Mouse (Mus musculus): ENCODE measurements around the gene Srsf3. TPM values are rescaled to one million over a fixed set of nuclear protein-coding genes. Genes with fewer than 3 reads are reported as not detected.

Srsf3 gene
- polyA plus RNA-seq, 1 experiment from 2014 or later, result 865 TPM

- DNase-seq (ENCODE audit: low spot score) (no peak), ATAC-seq (replicated peaks; ENCODE audit: low FRiP score) (no peak)
- H3K27me3 ChIP-seq (ENCODE audit: control insufficient read depth, insufficient read depth, low read length), result no peaks in the 10 kb centered on the region
- H3K36me3 ChIP-seq (ENCODE audit: control insufficient read depth, insufficient read depth, low read length), result no peaks in the 10 kb centered on the region
- no peak overlapping the region for H3K9ac ChIP-seq (ENCODE audit: low read length)
- no peak overlapping the region for H3K4me2 ChIP-seq (ENCODE audit: low read depth, low read length, severe bottlenecking)
- H3K4me1 ChIP-seq (replicated peaks; ENCODE audit: control insufficient read depth, insufficient read depth, low read length), result peaks cover 4% of the 10 kb centered on the region; the same call in 1 of the 2 replicates
- no peaks in the 10 kb centered on the region for H3K9me3 ChIP-seq (ENCODE audit: control insufficient read depth, low read length)
- 74% methylated on average over 10 of the region's 10 CpGs for WGBS
- H3K4me3 ChIP-seq (ENCODE audit: low read depth, low read length), result no peak overlapping the region
- no peak overlapping the region for H3K27ac ChIP-seq (ENCODE audit: low read depth, low read length)
These were observed 36.6 kb downstream of the Srsf3 start for GRCm38 (mm10) chr17:29069063-29069462.

- Histone ChIP-seq H3K4me2 (ENCODE audit: low read depth, low read length, severe bottlenecking) (no peak overlapping the region), H3K4me1 (replicated peaks; ENCODE audit: control insufficient read depth, insufficient read depth, low read length) (peaks cover 4% of the 10 kb centered on the region; the same call in 1 of the 2 replicates), H3K9me3 (ENCODE audit: control insufficient read depth, low read length) (no peaks in the 10 kb centered on the region), H3K36me3 (ENCODE audit: control insufficient read depth, insufficient read depth, low read length) (no peaks in the 10 kb centered on the region), H3K4me3 (ENCODE audit: low read depth, low read length) (no peak overlapping the region), H3K9ac (ENCODE audit: low read length) (no peak overlapping the region), H3K27ac (ENCODE audit: low read depth, low read length) (no peak overlapping the region), H3K27me3 (ENCODE audit: control insufficient read depth, insufficient read depth, low read length) (no peaks in the 10 kb centered on the region)
- ATAC-seq (replicated peaks; ENCODE audit: low FRiP score), result no peak
- 89% methylated on average over 5 of the region's 5 CpGs for WGBS
- no peak for DNase-seq (ENCODE audit: low spot score)
These were observed 39.4 kb downstream of the Srsf3 start for GRCm38 (mm10) chr17:29071820-29072219.

- H3K4me3 ChIP-seq (ENCODE audit: low read depth, low read length), result no peak overlapping the region
- H3K36me3 ChIP-seq (ENCODE audit: control insufficient read depth, insufficient read depth, low read length), result no peaks in the 10 kb centered on the region
- H3K9me3 ChIP-seq (ENCODE audit: control insufficient read depth, low read length), result no peaks in the 10 kb centered on the region
- DNase-seq (ENCODE audit: low spot score), result no peak
- H3K27ac ChIP-seq (ENCODE audit: low read depth, low read length), result no peak overlapping the region
- 26% methylated on average over 11 of the region's 11 CpGs for WGBS
- ATAC-seq (replicated peaks; ENCODE audit: low FRiP score), result no peak
- no peak overlapping the region for H3K9ac ChIP-seq (ENCODE audit: low read length)
- H3K27me3 ChIP-seq (ENCODE audit: control insufficient read depth, insufficient read depth, low read length), result no peaks in the 10 kb centered on the region
- peaks cover 4% of the 10 kb centered on the region; the same call in 1 of the 2 replicates for H3K4me1 ChIP-seq (replicated peaks; ENCODE audit: control insufficient read depth, insufficient read depth, low read length)
- no peak overlapping the region for H3K4me2 ChIP-seq (ENCODE audit: low read depth, low read length, severe bottlenecking)
These were observed 40.4 kb downstream of the Srsf3 start for GRCm38 (mm10) chr17:29072701-29073307.

GRCm38 (mm10) chr17:29073313-29073712 is 40.9 kb downstream of the Srsf3 start:
- Histone ChIP-seq H3K27me3 (ENCODE audit: control insufficient read depth, insufficient read depth, low read length) (no peaks in the 10 kb centered on the region), H3K4me1 (replicated peaks; ENCODE audit: control insufficient read depth, insufficient read depth, low read length) (peaks cover 7% of the 10 kb centered on the region; the same call in 1 of the 2 replicates), H3K27ac (ENCODE audit: low read depth, low read length) (no peak overlapping the region), H3K4me2 (ENCODE audit: low read depth, low read length, severe bottlenecking) (no peak overlapping the region), H3K4me3 (ENCODE audit: low read depth, low read length) (no peak overlapping the region), H3K36me3 (ENCODE audit: control insufficient read depth, insufficient read depth, low read length) (no peaks in the 10 kb centered on the region), H3K9me3 (ENCODE audit: control insufficient read depth, low read length) (no peaks in the 10 kb centered on the region), H3K9ac (ENCODE audit: low read length) (no peak overlapping the region)
- DNase-seq (ENCODE audit: low spot score), result no peak
- WGBS, result 71% methylated on average over 5 of the region's 5 CpGs
- no peak for ATAC-seq (replicated peaks; ENCODE audit: low FRiP score)

- H3K9ac ChIP-seq (ENCODE audit: low read length), result no peak overlapping the region
- H3K27ac ChIP-seq (ENCODE audit: low read depth, low read length), result no peak overlapping the region
- no peak for ATAC-seq (replicated peaks; ENCODE audit: low FRiP score)
- H3K27me3 ChIP-seq (ENCODE audit: control insufficient read depth, insufficient read depth, low read length), result no peaks in the 10 kb centered on the region
- DNase-seq (ENCODE audit: low spot score), result no peak
- no peak overlapping the region for H3K4me3 ChIP-seq (ENCODE audit: low read depth, low read length)
- H3K36me3 ChIP-seq (ENCODE audit: control insufficient read depth, insufficient read depth, low read length), result no peaks in the 10 kb centered on the region
- H3K4me2 ChIP-seq (ENCODE audit: low read depth, low read length, severe bottlenecking), result no peak overlapping the region
- no peaks in the 10 kb centered on the region for H3K9me3 ChIP-seq (ENCODE audit: control insufficient read depth, low read length)
- peaks cover 13% of the 10 kb centered on the region; the same call in 1 of the 2 replicates for H3K4me1 ChIP-seq (replicated peaks; ENCODE audit: control insufficient read depth, insufficient read depth, low read length)
- WGBS, result 84% methylated on average over 13 of the region's 13 CpGs
These were observed 41.7 kb downstream of the Srsf3 start for GRCm38 (mm10) chr17:29074085-29074484.

GRCm38 (mm10) chr17:29076235-29076634 is 43.8 kb downstream of the Srsf3 start:
- Histone ChIP-seq H3K9ac (ENCODE audit: low read length) (no peak overlapping the region), H3K4me1 (replicated peaks; ENCODE audit: control insufficient read depth, insufficient read depth, low read length) (peaks cover 20% of the 10 kb centered on the region), H3K9me3 (ENCODE audit: control insufficient read depth, low read length) (no peaks in the 10 kb centered on the region), H3K36me3 (ENCODE audit: control insufficient read depth, insufficient read depth, low read length) (no peaks in the 10 kb centered on the region), H3K4me2 (ENCODE audit: low read depth, low read length, severe bottlenecking) (no peak overlapping the region), H3K27me3 (ENCODE audit: control insufficient read depth, insufficient read depth, low read length) (peaks cover 3% of the 10 kb centered on the region; the same call in 1 of the 2 replicates), H3K4me3 (ENCODE audit: low read depth, low read length) (no peak overlapping the region), H3K27ac (ENCODE audit: low read depth, low read length) (no peak overlapping the region)
- DNase-seq (ENCODE audit: low spot score) (no peak), ATAC-seq (replicated peaks; ENCODE audit: low FRiP score) (no peak)
- 90% methylated on average over 8 of the region's 8 CpGs for whole genome bisulfite sequencing

- no peak overlapping the region for H3K27ac ChIP-seq (ENCODE audit: low read depth, low read length)
- peaks cover 22% of the 10 kb centered on the region for H3K4me1 ChIP-seq (replicated peaks; ENCODE audit: control insufficient read depth, insufficient read depth, low read length)
- peak overlapping the region; percentile 12; the same call in 1 of the 2 replicates for H3K4me3 ChIP-seq (ENCODE audit: low read depth, low read length)
- peak overlapping the region; percentile 40 for H3K4me2 ChIP-seq (ENCODE audit: low read depth, low read length, severe bottlenecking)
- DNase-seq (ENCODE audit: low spot score) (peak; percentile 74), ATAC-seq (replicated peaks; ENCODE audit: low FRiP score) (0 out of 2 replicates have a peak, but pooled peaks have one; percentile 49)
- H3K9me3 ChIP-seq (ENCODE audit: control insufficient read depth, low read length), result no peaks in the 10 kb centered on the region
- no peak overlapping the region for H3K9ac ChIP-seq (ENCODE audit: low read length)
- peaks cover 9% of the 10 kb centered on the region for H3K27me3 ChIP-seq (ENCODE audit: control insufficient read depth, insufficient read depth, low read length)
- 25% methylated on average over 14 of the region's 14 CpGs for WGBS
- no peaks in the 10 kb centered on the region for H3K36me3 ChIP-seq (ENCODE audit: control insufficient read depth, insufficient read depth, low read length)
These were observed 45.5 kb downstream of the Srsf3 start for GRCm38 (mm10) chr17:29077786-29078509.

GRCm38 (mm10) chr17:29078519-29079383 is 46.3 kb downstream of the Srsf3 start:
- Histone ChIP-seq H3K27me3 (ENCODE audit: control insufficient read depth, insufficient read depth, low read length) (peaks cover 9% of the 10 kb centered on the region), H3K36me3 (ENCODE audit: control insufficient read depth, insufficient read depth, low read length) (no peaks in the 10 kb centered on the region), H3K9me3 (ENCODE audit: control insufficient read depth, low read length) (no peaks in the 10 kb centered on the region), H3K4me2 (ENCODE audit: low read depth, low read length, severe bottlenecking) (peak overlapping the region; percentile 40), H3K27ac (ENCODE audit: low read depth, low read length) (peak overlapping the region; percentile 31; the same call in 1 of the 2 replicates), H3K9ac (ENCODE audit: low read length) (0 out of 2 replicates have a peak overlapping the region, but pooled peaks have one; percentile 12), H3K4me3 (ENCODE audit: low read depth, low read length) (peak overlapping the region; percentile 12; the same call in 1 of the 2 replicates), H3K4me1 (replicated peaks; ENCODE audit: control insufficient read depth, insufficient read depth, low read length) (peaks cover 21% of the 10 kb centered on the region)
- ATAC-seq (replicated peaks; ENCODE audit: low FRiP score) (0 out of 2 replicates have a peak, but pooled peaks have one; percentile 18), DNase-seq (ENCODE audit: low spot score) (peak; percentile 70)
- WGBS, result 5% methylated on average over 25 of the region's 25 CpGs
